Mouse (Mus musculus) liver, embryonic 12.5 days (tissue): ENCODE measurements around the gene Rab44. TPM values are rescaled to one million over a fixed set of nuclear protein-coding genes. Genes with fewer than 3 reads are reported as not detected.

Experiments
- ATAC-seq: fragments of 200-750 bp; cut with Nextera tagmentation; 2 replicates; pipeline ENCODE4 v1.8.0; 2017; ENCODE audit warnings: moderate number of reproducible peaks, mild to moderate bottlenecking, moderate library complexity
- H3K27ac ChIP-seq: fragments of 300-500 bp; sonication (generic); 2 replicates; pipeline ENCODE4 v1.5.1; 2016; ENCODE audit warnings: mild to moderate bottlenecking
- H3K27me3 ChIP-seq: fragments of 300-500 bp; sonication (generic); replicated peaks from 2 replicates; pipeline ENCODE4 v1.6.1; 2016; ENCODE audit warnings: mild to moderate bottlenecking, moderate library complexity
- H3K36me3 ChIP-seq: fragments of 300-500 bp; sonication (generic); 2 replicates; pipeline ENCODE4 v1.6.1; 2016; ENCODE audit warnings: mild to moderate bottlenecking, moderate library complexity
- H3K4me1 ChIP-seq: fragments of 300-500 bp; sonication (generic); 2 replicates; pipeline ENCODE4 v1.6.1; 2016
- H3K4me2 ChIP-seq: fragments of 300-500 bp; sonication (generic); 2 replicates; pipeline ENCODE4 v1.6.1; 2016; ENCODE audit warnings: mild to moderate bottlenecking, moderate library complexity
- H3K4me3 ChIP-seq: fragments of 300-500 bp; sonication (generic); 2 replicates; pipeline ENCODE4 v1.5.1; 2016; ENCODE audit warnings: mild to moderate bottlenecking, moderate library complexity
- H3K9ac ChIP-seq: fragments of 300-500 bp; sonication (generic); 2 replicates; pipeline ENCODE4 v1.6.1; 2016; ENCODE audit warnings: mild to moderate bottlenecking, moderate library complexity
- H3K9me3 ChIP-seq: fragments of 300-500 bp; sonication (generic); replicated peaks from 2 replicates; pipeline ENCODE4 v1.6.1; 2016; ENCODE audit warnings: mild to moderate bottlenecking, moderate library complexity
- WGBS: fragments of 180-500 bp; shearing (Covaris S2); methylation state at CpG from one replicate; pipeline ENCODE4 v1.1.7; 2016; ENCODE audit not compliant: insufficient replicate concordance; 5-methylcytosine and 5-hydroxymethylcytosine counted together
- polyA plus RNA-seq: library from polyadenylated mRNA; unstranded; fragments of >200 nt; fragmentation: Nextera tagmentation; extraction: Ambion mirVana; gene quantifications from 2 replicates; pipeline ENCODE4 v1.2.1, GENCODE M21; 2016

The Rab44 gene
- polyA plus RNA-seq, 1 experiment from 2014 or later = 5.0 TPM

DNA sequence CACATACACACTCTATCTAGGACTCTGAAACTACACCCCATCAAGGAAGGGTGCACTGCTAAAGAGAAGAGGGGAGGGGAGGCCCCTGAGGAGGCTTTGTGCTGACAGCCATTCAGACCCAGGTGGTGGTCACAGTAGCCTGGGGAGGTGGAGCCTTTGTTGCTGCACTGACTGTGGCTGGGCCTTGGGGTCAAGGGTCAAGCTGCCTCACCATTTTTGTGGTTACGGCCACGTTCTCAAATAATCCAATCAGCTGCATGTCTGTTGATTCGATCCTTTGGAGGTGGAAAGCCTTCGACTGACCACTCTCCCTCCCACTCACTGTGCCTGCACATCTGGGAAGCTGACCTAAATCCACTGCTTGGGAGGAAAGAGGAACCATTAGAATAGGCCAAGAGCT is 81.6 kb downstream of the Rab44 start:
- WGBS = 57% methylated on average over 4 of the region's 4 CpGs
- ATAC-seq = no peak
- Histone ChIP-seq H3K27me3 (peaks cover 6% of the 10 kb centered on the region), H3K4me3 (no peak overlapping the region), H3K9me3 (no peaks in the 10 kb centered on the region), H3K27ac (no peak overlapping the region), H3K9ac (no peak overlapping the region), H3K4me1 (peaks cover 12% of the 10 kb centered on the region), H3K36me3 (no peaks in the 10 kb centered on the region), H3K4me2 (no peak overlapping the region)

Other genes with a start within 250 kb of the Rab44 start
- 0.17 and 0.25 TPM in 2 replicates for gene 4930539E08Rik, start 198.8 kb upstream of the Rab44 start, polyA plus RNA-seq
- 0.51 and 0.73 TPM in 2 replicates for gene Pxt1, start 170.3 kb upstream of the Rab44 start, polyA plus RNA-seq
- gene Kctd20, start 162.2 kb upstream of the Rab44 start, polyA plus RNA-seq = 87.0 and 92.4 TPM in 2 replicates
- 56.7 and 58.2 TPM in 2 replicates for gene Stk38, start 106.2 kb upstream of the Rab44 start, polyA plus RNA-seq
- 372 and 377 TPM in 2 replicates for gene Srsf3, start 81.5 kb upstream of the Rab44 start, polyA plus RNA-seq
- gene Cdkn1a, start 23.2 kb upstream of the Rab44 start, polyA plus RNA-seq = 8.3 and 9.6 TPM in 2 replicates
- gene Cpne5, start 124.0 kb downstream of the Rab44 start, polyA plus RNA-seq = 0.18 and 0.33 TPM in 2 replicates
- gene Ppil1, start 150.0 kb downstream of the Rab44 start, polyA plus RNA-seq = 123 and 126 TPM in 2 replicates
- gene BC004004, start 154.6 kb downstream of the Rab44 start, polyA plus RNA-seq = 51.5 and 54.6 TPM in 2 replicates
- gene Pi16, start 203.5 kb downstream of the Rab44 start, polyA plus RNA-seq = 0.37 and 0.59 TPM in 2 replicates
- gene Mtch1, start 233.8 kb downstream of the Rab44 start, polyA plus RNA-seq = 107 and 109 TPM in 2 replicates
- gene Fgd2, start 246.8 kb downstream of the Rab44 start, polyA plus RNA-seq = 5.1 and 5.9 TPM in 2 replicates